Mouse (Mus musculus) cortical plate, adult 2 months (tissue): Measurements from ENCODE around the gene Spon2.

ENCODE experiments used
- CTCF ChIP-seq: fragments of 200-500 bp; IDR thresholded peaks from 2 replicates; pipeline ENCODE4 v1.5.1; 2011; ENCODE audit warnings: mild to moderate bottlenecking, control low read depth, low read length; ENCODE audit not compliant: insufficient read depth; ENCODE audit errors: extremely low read depth
- POLR2A ChIP-seq: fragments of 200-500 bp; IDR thresholded peaks from 2 replicates; pipeline ENCODE4 v1.6.1; 2011; ENCODE audit warnings: mild to moderate bottlenecking, low read length, control low read depth; ENCODE audit not compliant: insufficient read depth; ENCODE audit errors: extremely low read depth

GRCm38 (mm10) chr5:33222841-33223744 lies 4.8 kb upstream of the Spon2 start:
- TF ChIP-seq CTCF (no peak), POLR2A (no peak)
